Mouse (Mus musculus): Measurements from ENCODE around the gene Gm19935. TPM values are rescaled to one million over a fixed set of nuclear protein-coding genes. Genes with fewer than 3 reads are reported as not detected.

Gene Gm19935
- polyA plus RNA-seq (2017; shearing (Covaris generic)) = not detected

DNA sequence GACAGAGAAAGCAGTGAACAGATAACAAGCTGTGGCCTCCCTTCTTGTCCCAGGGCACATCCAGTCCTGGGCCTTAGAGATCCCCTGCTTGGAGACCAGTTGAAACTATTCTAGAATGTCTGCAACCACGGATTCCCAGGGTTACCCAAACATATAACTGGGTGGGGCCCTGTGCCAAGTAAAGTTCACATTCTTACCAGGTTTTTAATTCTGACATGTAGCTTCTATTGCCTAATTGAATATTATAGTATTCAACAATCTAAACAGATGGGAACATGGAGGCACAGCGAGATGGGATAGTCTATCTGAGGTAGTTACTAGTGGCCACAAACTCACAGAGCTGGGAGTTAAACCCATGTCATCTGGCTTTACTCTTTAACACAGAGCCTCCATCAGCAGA lies at the start of gene Gm19935:
Gene Gm19935 (minus strand): TSS at position 101 of the 400 bp plus-strand sequence.

GRCm38 (mm10) chr8:90828181-90828986 lies 11.2 kb upstream of the Gm19935 start, which contains the start of gene Chd9:
TSS of gene Chd9 (plus strand) at chr8:90828352.

Other genes starting within 250 kb of the Gm19935 start
- 100 to 1,000 TPM; 123 to 175 TPM for gene Chd9, start 11.0 kb upstream of the Gm19935 start, polyA plus RNA-seq (2017; shearing (Covaris generic))

Data from inflammation-experienced regulatory T-cells (primary cell).